Mouse (Mus musculus) heart, adult 9 months (tissue): ENCODE measurements around the gene Gm45717.
"Not testable (repeated sequence)": the region's sequence is repeated elsewhere in the genome, so short reads cannot be mapped to it uniquely, and the experiment has no call there.

ENCODE experiments used
- DNase-seq, 2 experiments: peaks; one replicate each; pipeline ENCODE4 v3.0.0; 2022; ENCODE audit warnings: low spot score in 2 of 2

Gm45717 gene

GRCm38 (mm10) chr7:140955758-140956555 lies at the start of gene Gm45717, which contains the start of gene Ifitm2:
Gene Gm45717 (minus strand): TSS chr7:140955937.
Gene Ifitm2 (minus strand): TSS chr7:140955987.
- peak; percentile 95 to 96 for DNase-seq

- DNase-seq = no peak
Observed at GRCm38 (mm10) chr7:141003248-141004010, 47.7 kb upstream of the Gm45717 start.

- DNase-seq = no peak
Observed at GRCm38 (mm10) chr7:141000881-141001708, 45.4 kb upstream of the Gm45717 start.

- no peak for DNase-seq
Observed at GRCm38 (mm10) chr7:140998853-140999700, 43.3 kb upstream of the Gm45717 start.

GRCm38 (mm10) chr7:140997817-140998216 lies 42.1 kb upstream of the Gm45717 start:
- DNase-seq = no peak

- no peak for DNase-seq
Observed at GRCm38 (mm10) chr7:140991117-140991689, 35.5 kb upstream of the Gm45717 start.

GRCm38 (mm10) chr7:140990622-140991021 lies 34.9 kb upstream of the Gm45717 start:
- DNase-seq = no peak

- no peak for DNase-seq
Observed at GRCm38 (mm10) chr7:140990185-140990584, 34.4 kb upstream of the Gm45717 start.

GRCm38 (mm10) chr7:140989022-140989421 lies 33.3 kb upstream of the Gm45717 start:
- DNase-seq = no peak

- DNase-seq = no peak
Observed at GRCm38 (mm10) chr7:140987182-140988138, 31.7 kb upstream of the Gm45717 start.

- no peak for DNase-seq
Observed at GRCm38 (mm10) chr7:140982971-140983370, 27.2 kb upstream of the Gm45717 start.

GRCm38 (mm10) chr7:140981704-140982103 lies 26.0 kb upstream of the Gm45717 start:
- no peak for DNase-seq

GRCm38 (mm10) chr7:140976720-140977119 lies 21.0 kb upstream of the Gm45717 start:
- DNase-seq = not testable (repeated sequence)

- no peak for DNase-seq
Observed at GRCm38 (mm10) chr7:140975465-140975864, 19.7 kb upstream of the Gm45717 start.

- no peak for DNase-seq
Observed at GRCm38 (mm10) chr7:140974940-140975339, 19.2 kb upstream of the Gm45717 start.

- no peak for DNase-seq
Observed at GRCm38 (mm10) chr7:140973396-140974165, 17.8 kb upstream of the Gm45717 start.

- peak; percentile 79 to 87 for DNase-seq
Observed at GRCm38 (mm10) chr7:140971479-140972171, 15.9 kb upstream of the Gm45717 start.

GRCm38 (mm10) chr7:140970931-140971330 lies 15.2 kb upstream of the Gm45717 start:
- DNase-seq = no peak
